Mouse (Mus musculus): Measurements from ENCODE around the gene Slc38a2. TPM values are rescaled to one million over a fixed set of nuclear protein-coding genes. Genes with fewer than 3 reads are reported as not detected.
A peak's percentile ranks its signal among the peaks of the same experiment; 100 is the strongest.

Gene Slc38a2
- total RNA-seq, 2 experiments from 2014 or later: 60.6 to 69.2 TPM

GRCm38 (mm10) chr15:96678871-96679773, 20.4 kb downstream of the Slc38a2 start:
- intact Hi-C loops (cut with DNase I): no loop called here
- DNase-seq (ENCODE audit: low spot score in 2 of 2): no peak

DNA sequence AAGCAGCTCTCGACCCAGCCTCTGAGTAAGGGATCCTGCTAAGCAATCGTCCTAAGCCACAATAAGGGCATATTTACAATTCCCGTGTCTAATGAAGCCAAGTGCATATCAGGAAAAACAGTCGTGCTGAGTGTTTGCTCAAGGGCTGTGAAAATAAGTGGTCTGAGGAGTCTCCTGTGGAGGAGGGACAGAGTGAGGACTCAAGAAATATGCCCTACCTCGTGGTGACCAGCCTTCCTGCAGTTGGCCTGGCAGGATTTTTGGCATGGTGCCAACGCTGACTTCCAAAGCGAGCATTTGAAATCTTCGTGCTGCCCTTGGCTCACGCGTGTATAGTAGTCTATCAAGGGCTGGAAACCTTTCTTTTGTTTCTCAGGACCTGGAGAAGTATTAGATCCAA, 23.0 kb downstream of the Slc38a2 start:
- DNase-seq (ENCODE audit: low spot score in 2 of 2): no peak
- intact Hi-C loops (cut with DNase I): no loop called here

- DNase-seq (ENCODE audit: low spot score in 2 of 2): no peak
- intact Hi-C loops (cut with DNase I): no loop called here
Observed at GRCm38 (mm10) chr15:96675744-96676143, 23.8 kb downstream of the Slc38a2 start.

DNA sequence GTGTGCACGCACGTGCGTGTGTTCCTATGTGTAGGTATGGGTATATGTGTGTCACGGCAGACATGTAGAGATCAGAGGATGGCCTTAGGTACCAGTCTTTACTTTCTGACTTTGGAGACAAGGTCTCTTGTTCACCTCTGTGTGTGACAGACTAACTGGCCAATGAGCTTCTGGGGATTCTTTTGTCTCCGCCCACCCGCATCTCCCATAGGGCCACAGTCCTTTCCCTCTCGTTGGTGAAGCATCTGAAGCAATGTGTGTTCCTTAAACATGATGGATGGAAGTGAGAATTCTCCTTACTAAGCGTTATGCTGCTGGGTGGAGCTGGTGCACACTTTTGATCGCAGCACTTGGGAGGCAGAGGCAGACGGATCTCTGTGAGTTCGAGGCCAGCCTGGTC, 24.5 kb downstream of the Slc38a2 start:
- no peak for DNase-seq (ENCODE audit: low spot score in 2 of 2)
- intact Hi-C loops (cut with DNase I): no loop called here

GRCm38 (mm10) chr15:96674089-96674488, 25.4 kb downstream of the Slc38a2 start:
- no peak for DNase-seq (ENCODE audit: low spot score in 2 of 2)
- intact Hi-C loops (cut with DNase I): no loop called here

- intact Hi-C loops (cut with DNase I): no loop called here
- no peak for DNase-seq (ENCODE audit: low spot score in 2 of 2)
Observed at GRCm38 (mm10) chr15:96669721-96670120, 29.8 kb downstream of the Slc38a2 start.

- peak; percentile 63 to 70 for DNase-seq (ENCODE audit: low spot score in 2 of 2)
- intact Hi-C loops (cut with DNase I): loop anchor here (1.0 kb wide), 1 partner anchor 123 kb away; no protein-coding TSS in a partner anchor
Observed at GRCm38 (mm10) chr15:96666663-96667062, 32.9 kb downstream of the Slc38a2 start.

DNA sequence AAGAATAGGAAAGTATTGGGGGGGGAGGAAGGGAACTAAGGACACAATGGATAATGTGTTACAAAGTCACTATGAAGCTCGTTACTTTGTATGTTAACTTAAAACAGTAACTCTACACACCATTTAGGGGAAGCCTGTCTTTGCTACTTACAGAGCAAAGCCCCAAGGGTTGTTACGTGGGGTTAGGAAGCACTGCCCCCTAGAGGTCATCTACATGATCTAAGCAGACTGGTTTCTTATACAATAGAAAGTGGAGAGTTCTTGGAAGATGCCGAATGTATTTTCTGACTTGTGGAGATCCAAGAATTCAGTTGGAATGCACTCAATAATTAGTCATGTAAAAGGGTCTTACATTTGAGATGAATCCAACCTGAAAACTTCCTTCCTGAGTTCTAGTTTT, 33.6 kb downstream of the Slc38a2 start:
- DNase-seq (ENCODE audit: low spot score in 2 of 2): peak; percentile 83
- intact Hi-C loops (cut with DNase I): loop anchor here (1.0 kb wide), 1 partner anchor 123 kb away; no protein-coding TSS in a partner anchor

DNA sequence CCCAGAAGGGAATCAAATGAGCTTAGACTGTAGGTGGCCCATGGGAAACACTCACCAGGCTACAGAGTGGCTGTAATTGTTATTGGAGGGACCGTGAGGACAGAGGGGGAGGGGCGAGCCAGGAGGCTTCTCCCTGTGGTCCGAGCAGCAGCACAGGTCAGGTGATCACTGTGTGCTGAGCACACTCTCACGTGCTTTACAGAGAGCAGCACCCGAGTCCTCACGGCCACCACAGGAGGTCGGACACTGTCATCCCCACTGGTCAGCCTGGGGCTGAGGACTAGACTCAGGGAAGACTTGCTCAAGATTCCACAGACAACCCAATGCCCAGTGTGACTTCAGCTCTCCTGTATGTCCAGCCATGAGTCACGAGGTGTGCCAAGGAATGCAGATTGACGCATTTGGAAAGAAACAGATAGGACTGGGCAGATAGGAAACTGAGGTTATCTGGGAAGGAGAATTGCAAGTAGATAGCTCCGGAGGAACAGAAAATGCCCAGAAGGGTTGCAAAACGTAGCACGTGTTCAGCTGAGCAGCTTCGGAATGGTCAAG, 38.9 kb downstream of the Slc38a2 start:
- intact Hi-C loops (cut with DNase I): no loop called here
- DNase-seq (ENCODE audit: low spot score in 2 of 2): no peak

- no peak for DNase-seq (ENCODE audit: low spot score in 2 of 2)
- intact Hi-C loops (cut with DNase I): no loop called here
Observed at GRCm38 (mm10) chr15:96658275-96658602, 41.3 kb downstream of the Slc38a2 start.

- intact Hi-C loops (cut with DNase I): no loop called here
- no peak for DNase-seq (ENCODE audit: low spot score in 2 of 2)
Observed at GRCm38 (mm10) chr15:96657576-96658274, 41.8 kb downstream of the Slc38a2 start.

GRCm38 (mm10) chr15:96655514-96655913, 44.0 kb downstream of the Slc38a2 start:
- intact Hi-C loops (cut with DNase I): no loop called here

GRCm38 (mm10) chr15:96654714-96655113, 44.8 kb downstream of the Slc38a2 start:
- peak in 1 of 2 experiments; percentile 22 for DNase-seq (ENCODE audit: low spot score in 2 of 2)
- intact Hi-C loops (cut with DNase I): no loop called here

More at GRCm38 (mm10) chr15:96655514-96655913, 44.0 kb downstream of the Slc38a2 start:
- no peak for DNase-seq (ENCODE audit: low spot score in 2 of 2)

- no peak for DNase-seq (ENCODE audit: low spot score in 2 of 2)
- intact Hi-C loops (cut with DNase I): no loop called here
Observed at GRCm38 (mm10) chr15:96653011-96653410, 46.5 kb downstream of the Slc38a2 start.

DNA sequence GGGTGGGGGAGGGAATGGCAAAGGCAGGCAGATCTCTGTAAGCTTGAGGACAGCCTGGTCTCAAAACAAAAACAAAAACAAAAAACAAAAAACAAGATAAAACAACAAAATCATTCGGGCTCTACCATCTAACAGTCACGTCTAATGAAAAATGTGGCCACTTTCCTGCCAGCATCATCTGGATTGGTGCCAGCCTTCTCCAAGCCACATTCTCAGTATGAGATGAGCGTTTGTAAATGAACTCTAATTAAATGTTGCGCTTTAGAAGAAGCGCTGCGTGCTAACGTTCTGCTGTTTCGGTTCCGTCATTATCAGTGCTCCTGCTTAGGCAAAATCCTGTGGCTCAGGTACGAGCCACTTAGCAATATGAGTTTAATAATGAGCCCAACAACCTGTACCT, 47.0 kb downstream of the Slc38a2 start:
- peak in 1 of 2 experiments; percentile 27 for DNase-seq (ENCODE audit: low spot score in 2 of 2)
- intact Hi-C loops (cut with DNase I): no loop called here

GRCm38 (mm10) chr15:96647376-96647775, 52.2 kb downstream of the Slc38a2 start:
- intact Hi-C loops (cut with DNase I): no loop called here

GRCm38 (mm10) chr15:96642436-96643405, 56.8 kb downstream of the Slc38a2 start, which contains the start of gene Slc38a1:
Gene Slc38a1, minus strand, starts transcription at chr15:96642913.
- intact Hi-C loops (cut with DNase I): loop anchor here (5.0 kb wide), 1 partner anchor 50 kb away; no protein-coding TSS in a partner anchor
- peak; percentile 51 to 59 for DNase-seq (ENCODE audit: low spot score in 2 of 2)

More at GRCm38 (mm10) chr15:96647376-96647775, 52.2 kb downstream of the Slc38a2 start:
- no peak for DNase-seq (ENCODE audit: low spot score in 2 of 2)

DNA sequence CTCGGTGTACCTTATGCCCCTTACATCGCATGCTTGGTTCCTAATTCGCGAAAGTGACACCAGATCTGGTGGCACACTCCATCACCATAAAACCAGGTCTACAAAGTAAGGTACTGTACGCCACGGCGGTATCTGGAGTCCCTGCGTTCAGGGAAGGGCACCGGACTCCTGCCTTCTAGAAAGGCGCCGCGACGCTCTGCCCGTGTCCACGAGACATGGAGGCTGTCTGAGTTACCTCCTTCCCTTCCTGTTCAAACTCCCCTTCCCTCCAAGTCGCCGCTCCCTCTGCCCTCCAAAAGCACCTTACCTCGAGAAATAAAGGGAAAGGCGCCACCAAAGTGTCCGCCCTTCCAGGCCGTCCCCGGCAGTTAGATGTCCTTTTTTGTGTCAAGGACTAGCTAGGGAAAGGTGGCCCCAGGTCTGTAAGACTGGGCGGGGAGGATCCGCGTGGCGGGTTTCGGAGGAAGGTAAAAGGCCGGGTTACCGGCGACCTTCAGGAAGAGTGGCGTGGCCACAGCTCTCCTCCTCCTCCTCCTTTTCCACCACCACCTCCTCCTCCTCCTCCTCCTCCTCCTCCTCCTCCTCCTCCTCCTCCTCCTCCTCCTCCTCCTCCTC, 57.6 kb downstream of the Slc38a2 start:
- intact Hi-C loops (cut with DNase I): loop anchor here (5.0 kb wide), 1 partner anchor 50 kb away; no protein-coding TSS in a partner anchor
- DNase-seq (ENCODE audit: low spot score in 2 of 2): peak in 1 of 2 experiments; percentile 30

Data from left cerebral cortex, postnatal 14 days (tissue).